Mouse (Mus musculus) heart, postnatal 36 days (tissue): ENCODE measurements around the gene Prok2. TPM values are rescaled to one million over a fixed set of nuclear protein-coding genes. Genes with fewer than 3 reads are reported as not detected.

Source experiments
- DNase-seq, 2 experiments: peaks; one replicate each; pipeline ENCODE4 v3.0.0; 2021 to 2022
- intact Hi-C: fragments of 180-260 bp; cut with DNase I; formaldehyde crosslinking; loops from one replicate; pipeline ENCODE4 v1.15.1; 2025
- total RNA-seq, 2 experiments: library from RNA; stranded (reverse); gene quantifications; 2 replicates each; pipeline ENCODE4 v1.2.3; 2021

The Prok2 gene
- total RNA-seq, 2 experiments from 2014 or later, result not detected

DNA sequence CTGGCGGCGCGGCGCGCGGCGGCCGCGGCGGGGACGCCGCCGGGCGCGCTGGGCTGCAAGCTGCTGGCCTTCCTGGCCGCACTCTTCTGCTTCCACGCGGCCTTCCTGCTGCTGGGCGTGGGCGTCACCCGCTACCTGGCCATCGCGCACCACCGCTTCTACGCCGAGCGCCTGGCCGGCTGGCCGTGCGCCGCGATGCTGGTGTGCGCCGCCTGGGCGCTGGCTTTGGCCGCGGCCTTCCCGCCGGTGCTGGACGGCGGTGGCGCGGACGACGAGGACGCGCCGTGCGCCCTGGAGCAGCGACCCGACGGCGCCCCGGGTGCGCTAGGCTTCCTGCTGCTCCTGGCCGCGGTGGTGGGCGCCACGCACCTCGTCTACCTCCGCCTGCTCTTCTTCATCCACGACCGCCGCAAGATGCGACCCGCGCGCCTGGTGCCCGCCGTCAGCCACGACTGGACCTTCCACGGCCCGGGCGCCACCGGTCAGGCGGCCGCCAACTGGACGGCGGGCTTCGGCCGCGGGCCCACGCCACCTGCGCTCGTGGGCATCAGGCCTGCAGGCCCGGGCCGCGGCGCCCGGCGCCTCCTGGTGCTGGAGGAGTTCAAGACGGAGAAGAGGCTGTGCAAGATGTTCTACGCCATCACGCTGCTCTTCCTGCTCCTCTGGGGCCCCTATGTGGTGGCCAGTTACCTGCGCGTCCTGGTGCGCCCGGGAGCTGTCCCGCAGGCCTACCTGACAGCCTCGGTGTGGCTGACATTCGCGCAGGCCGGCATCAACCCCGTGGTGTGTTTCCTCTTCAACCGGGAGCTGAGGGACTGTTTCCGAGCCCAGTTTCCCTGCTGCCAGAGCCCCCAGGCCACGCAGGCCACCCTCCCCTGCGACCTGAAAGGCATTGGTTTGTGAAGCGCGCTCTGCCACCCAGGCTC is 33.0 kb downstream of the Prok2 start:
- intact Hi-C loops, result no loop called here
- DNase-seq, result no peak

DNA sequence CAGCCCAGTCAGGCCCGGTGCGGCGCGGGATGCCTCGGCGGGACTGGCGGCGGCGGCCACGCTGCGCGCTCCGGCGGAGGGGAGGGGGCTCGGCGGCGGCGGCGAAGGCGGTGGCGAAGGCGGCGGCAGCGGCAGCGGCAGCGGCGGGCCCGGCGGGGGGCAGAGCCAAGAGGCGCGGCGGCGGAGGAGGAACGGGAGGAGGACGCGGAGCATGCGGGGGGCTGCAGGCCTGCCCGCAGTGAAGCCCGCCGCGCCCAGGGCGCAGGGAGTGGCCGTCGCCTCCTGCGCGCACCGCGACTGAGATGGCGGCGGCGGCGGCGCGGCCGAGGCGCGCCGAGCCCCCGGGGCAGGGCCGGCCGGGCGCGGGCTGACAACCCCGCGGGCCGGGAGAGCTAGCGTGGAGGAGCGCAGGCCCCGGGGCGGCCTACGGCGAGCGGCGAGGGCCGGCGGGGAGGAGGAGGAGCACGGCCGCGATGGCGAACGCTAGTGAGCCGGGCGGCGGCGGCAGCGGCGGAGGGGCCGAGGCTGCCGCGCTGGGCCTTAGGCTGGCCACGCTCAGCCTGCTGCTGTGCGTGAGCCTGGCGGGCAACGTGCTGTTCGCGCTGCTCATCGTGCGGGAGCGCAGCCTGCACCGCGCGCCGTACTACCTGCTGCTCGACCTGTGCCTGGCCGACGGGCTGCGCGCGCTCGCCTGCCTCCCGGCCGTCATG is 33.8 kb downstream of the Prok2 start, which contains the start of gene Gpr27:
Gpr27 (plus strand) TSS at position 474 of the 710 bp plus-strand sequence.
- DNase-seq, result peak; percentile 6 to 17
- intact Hi-C loops, result no loop called here

DNA sequence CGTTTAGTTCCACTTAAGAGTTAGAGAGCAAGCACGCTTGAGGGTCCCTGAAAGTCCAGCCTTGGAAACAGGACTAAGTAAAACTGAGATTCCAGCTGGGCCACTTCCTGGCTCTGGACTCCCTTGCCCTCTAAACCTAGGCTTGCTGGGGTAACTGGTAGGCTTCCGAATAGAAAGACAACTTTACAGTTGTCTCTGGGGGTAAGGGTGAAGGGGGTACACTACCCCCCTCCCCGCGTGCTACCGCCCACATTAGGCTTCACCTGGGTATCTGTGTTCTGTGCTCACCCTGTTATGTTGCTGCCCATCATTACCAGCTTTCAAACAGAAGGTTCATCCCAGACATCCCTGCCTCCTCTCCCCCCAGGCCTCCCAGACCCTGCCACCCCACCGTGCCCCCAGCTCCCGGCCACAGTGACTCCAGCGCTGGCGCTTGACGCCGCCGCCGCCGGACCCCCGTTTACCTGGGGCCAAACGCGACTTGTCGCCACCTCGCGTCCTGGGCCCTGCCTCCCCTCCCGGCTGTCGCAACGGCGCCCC is 34.5 kb downstream of the Prok2 start:
- intact Hi-C loops, result no loop called here
- DNase-seq, result no peak

DNA sequence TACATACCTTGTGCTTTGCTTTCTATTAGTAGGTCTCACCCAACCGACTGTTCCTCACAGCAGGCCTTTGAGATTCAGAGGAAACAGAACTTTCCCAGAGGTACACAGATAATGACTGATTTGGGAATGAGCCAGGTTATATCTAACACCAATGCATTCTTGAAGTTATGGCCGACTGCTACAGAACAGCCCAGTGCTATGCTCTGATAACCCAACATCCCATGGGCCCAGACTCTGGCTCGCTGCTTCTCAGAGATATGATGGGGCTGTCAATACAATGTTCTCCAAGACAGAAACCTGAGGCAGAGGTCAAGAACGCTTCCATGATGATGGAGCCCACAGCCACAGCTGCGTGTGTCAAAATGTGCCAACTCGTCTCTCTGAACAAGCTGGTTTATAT is 37.7 kb downstream of the Prok2 start:
- intact Hi-C loops, result no loop called here

DNA sequence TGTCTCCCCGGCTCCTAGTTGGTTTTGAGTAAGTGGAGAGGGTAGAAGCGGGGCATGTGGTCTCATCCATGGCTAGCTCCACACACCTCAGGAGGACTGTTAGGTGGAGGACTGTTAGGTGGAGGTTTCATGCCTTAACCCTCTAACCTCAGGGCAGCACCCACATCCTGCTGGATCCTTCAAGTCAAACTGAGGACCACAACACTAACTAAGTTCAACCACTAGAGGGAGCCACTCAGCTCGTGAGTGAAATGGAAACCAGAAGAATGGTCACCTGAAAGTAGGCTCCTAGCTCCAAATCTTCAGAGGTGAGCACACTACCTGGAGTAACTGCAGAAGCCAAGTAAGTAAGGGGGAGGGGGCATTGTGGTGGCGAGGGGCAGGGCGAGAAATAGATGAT is 41.3 kb downstream of the Prok2 start:
- intact Hi-C loops, result no loop called here
- no peak for DNase-seq

More for the DNA sequence above, 37.7 kb downstream of the Prok2 start:
- no peak for DNase-seq

DNA sequence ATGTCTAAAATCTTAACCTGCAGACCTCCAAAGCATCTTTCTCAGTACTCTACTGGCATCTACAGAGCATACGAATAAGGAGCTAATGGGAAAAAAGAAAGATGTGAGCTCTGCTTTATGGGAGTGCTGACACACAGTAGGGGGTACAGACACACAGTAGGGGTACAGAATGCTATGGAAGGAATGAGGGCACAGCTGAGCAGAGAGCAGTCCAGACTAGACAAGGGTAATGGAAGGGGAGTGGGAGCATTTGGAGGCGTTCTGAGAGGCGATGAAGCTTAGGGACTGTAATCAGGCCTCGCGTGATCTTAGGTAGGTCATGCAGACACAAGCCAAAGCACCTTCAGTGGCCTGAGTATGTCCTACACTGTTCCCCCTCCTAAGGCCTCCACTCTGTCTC is 42.2 kb downstream of the Prok2 start:
- no peak for DNase-seq
- intact Hi-C loops, result no loop called here

DNA sequence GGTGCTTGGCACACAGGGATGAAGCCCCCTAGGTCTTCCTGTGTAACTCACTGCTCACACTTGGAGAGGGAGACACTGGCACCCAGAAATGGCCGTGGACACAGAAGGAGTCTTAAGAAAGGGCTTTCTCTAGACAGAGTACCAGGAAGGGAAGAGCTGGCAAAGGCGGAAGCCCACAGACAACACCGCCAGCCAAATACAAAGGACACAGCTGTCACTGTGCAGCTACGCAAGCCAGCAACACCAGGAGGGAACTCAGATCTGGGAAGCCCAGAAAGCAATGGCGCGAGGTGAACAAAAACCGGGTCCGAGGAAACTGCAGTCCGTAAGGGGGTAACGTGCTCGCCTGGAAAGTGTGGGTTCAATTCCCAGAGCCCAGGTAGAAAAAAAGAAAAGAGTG is 48.1 kb downstream of the Prok2 start:
- intact Hi-C loops, result no loop called here
- DNase-seq, result no peak

DNA sequence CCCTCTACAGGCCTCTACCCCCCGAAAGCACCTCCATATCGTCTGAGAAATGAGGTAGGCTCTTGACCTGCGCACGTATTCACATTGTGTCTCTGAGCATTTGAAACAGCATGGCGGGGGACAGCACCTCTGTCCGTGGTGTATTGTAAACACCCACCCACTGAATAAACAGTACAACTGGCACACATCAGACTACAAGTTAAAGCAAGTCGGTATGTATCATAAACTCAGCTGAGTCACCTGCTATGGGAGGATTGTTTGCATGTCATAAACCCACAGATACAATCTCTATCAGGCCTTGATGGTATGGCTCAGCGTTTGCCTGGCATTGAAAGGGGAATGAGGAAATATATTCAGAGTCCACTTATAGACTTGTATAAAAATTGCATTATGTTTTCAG is 48.9 kb downstream of the Prok2 start:
- intact Hi-C loops, result no loop called here
- DNase-seq, result no peak

DNA sequence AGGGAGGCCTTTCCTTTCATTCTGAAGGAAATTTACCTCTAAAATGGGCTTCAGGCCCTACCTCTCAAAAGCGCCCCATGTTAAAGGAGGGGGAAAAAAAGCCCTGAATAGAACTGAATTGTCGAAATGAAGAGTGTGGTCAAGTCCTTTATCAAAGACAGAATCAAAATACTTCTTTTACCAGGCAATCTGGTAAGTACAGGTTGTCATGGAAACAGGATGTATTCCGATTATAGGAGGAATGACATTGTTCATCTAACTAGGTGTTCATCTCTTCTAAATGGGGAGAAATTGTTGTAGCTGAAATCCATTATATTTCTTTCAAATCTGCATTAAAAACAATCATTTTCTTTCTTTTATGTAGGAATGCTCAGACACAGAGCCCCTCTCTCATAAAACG is 51.7 kb downstream of the Prok2 start:
- DNase-seq, result no peak
- intact Hi-C loops, result no loop called here

DNA sequence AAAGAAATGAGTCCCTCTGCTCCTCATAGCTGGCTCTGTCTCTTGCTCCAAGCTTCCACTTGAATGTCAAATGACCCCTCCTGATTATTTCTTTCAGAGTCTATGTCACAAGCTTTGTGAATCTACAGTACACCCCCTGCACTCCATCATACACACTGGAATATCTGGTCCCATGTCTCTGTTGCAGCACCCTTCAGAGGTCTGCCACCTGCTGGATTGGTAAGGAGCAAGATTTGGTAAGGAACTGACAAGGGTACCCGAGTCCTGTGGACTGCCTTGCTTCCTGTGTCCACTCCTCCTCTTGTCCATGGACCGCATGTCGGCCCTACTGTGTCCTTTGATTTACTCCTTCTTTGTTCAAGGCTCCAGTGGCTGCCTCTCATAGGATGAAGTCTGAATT is 54.4 kb downstream of the Prok2 start:
- DNase-seq, result no peak
- intact Hi-C loops, result no loop called here

DNA sequence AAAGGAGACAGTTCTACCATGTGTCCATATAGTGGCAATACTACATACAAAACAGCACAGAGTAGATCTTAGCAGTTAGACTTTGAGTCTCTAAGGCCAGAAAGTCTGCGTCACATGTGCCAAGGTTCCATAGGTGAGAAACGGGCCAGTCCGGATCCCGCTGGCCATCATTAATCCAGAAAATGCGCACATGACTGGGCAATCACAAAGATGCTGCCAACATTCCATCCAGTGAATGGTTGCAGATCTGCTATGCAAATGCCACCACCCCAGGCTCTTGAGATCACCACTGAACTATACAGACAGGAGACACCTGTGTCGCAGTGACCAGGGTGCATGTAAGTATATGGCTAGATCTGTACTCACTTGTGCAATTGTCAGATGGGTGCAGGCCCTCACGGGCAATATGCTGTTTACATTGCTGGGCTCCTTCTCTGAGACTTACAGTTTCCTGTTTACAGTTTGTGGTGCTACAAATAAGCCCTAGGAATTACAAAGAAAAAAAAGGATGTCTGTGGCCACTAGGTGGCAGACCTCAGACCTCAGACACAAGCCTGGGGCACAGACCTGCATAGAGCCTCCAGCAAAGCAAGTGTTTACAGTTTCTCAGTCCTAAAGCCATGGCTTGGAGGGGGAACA is 55.6 kb downstream of the Prok2 start:
- intact Hi-C loops, result no loop called here
- DNase-seq, result peak; percentile 54 to 55

DNA sequence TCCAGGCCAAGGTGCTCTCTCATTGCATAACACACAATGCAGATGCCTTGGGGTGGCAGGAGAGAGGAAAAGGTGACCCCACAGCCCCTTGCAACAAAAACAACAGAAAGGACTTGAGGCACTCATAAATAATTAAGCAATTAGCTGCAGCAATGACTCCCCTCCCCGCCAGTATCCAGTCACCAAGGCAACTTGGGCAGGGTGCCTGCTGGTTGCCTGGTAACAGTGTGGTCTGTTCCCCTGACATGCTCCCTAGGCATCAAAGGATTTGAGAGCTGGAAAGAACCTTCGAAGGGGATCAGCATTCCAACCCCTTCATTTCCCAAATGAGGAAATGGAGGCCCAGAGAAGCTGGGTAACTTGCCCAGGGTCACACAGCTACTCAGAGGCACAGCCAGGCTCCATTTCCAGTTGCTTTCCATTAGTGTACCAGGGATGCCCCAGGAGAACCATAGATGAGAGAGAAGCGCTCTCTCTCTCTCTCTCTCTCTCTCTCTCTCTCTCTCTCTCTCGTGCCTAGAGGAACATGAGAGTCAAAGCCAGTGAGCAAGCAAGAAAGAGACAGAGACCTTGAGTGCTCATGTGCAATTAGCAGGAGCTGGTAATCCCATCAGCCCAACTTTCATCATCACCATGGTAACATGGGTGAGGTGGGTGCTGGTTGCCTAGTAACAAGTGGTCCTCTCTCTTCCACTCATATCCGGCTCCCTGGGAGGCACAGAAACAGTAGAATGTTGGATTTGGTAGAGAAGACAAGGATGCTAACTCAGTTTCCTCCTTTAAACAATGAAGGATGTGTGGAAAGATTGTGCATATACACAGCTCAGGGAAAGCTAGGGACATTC is 56.5 kb downstream of the Prok2 start:
- no peak for DNase-seq
- intact Hi-C loops, result loop anchor here (10.0 kb wide), 1 partner anchor 1205 kb away; no protein-coding TSS in a partner anchor

DNA sequence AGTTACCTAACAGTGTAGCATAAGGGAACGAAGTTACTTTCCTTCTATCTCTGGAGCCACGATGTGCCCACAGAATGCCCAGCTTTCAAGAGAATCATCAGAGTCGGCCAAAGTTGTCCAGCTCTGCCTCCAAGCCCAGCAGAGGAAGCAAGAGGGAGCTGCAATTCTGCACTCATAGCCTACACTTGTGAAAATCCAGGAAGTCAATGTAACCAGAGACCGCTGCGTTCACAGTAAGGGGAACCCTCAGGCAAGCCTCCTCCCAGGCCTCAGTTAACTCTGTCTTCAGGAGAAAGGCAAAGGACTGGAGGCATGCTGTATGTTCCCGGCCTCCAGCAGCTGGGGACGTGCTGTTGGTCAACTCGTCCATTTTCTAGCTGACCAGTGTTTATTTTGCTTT is 58.9 kb downstream of the Prok2 start:
- DNase-seq, result no peak
- intact Hi-C loops, result loop anchor here (10.0 kb wide), 1 partner anchor 1208 kb away; no protein-coding TSS in a partner anchor

DNA sequence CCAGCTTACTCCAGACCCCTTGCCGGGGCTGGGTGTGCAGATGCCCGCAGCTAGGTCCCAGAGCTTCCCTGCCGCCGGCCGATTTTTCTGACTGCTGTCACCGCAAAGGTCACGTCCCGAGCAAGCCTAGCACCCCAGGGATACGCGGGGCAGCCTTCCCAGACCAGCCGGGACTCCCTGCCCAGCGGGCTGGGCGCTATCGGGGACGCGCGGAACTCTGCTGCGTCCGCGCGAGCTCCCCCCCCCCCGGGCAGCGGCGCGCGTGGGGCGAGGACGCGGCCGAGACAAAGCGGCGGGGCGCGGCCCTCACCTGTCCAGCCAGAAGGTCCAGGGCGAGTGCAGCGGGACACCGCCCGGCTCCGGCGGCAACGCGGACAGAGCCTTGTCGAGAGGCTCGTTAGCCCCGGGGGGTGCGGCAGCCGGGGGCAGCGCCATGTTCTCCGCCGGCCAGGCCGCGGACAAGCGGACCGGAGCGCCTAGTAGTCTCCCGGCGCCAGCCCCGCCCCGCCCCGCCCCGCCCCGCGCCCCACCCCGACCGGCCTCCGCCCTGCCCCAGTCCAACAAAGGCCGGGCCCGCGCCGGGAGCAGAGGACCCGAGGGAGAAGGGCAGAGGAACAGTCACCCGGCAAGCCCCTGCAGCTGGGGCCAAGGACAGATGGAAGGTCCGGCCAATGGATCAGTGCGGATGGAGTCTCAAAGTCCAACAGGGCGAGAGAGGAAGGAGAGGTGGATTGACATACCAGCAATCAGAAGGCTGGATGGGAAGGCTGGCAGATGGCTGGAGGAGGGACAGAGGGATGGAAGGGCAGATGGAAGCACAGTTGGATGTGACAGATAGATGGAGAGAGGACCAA is 59.6 kb downstream of the Prok2 start, which contains the start of the genes Eif4e3 and Gm20696:
Eif4e3 (minus strand) TSS at position 454 of the 854 bp plus-strand sequence.
Gm20696 (minus strand) TSS at position 480 of the 854 bp plus-strand sequence.
- DNase-seq, result peak; percentile 69 to 79
- intact Hi-C loops, result loop anchor here (10.0 kb wide), 1 partner anchor 1208 kb away; no protein-coding TSS in a partner anchor

DNA sequence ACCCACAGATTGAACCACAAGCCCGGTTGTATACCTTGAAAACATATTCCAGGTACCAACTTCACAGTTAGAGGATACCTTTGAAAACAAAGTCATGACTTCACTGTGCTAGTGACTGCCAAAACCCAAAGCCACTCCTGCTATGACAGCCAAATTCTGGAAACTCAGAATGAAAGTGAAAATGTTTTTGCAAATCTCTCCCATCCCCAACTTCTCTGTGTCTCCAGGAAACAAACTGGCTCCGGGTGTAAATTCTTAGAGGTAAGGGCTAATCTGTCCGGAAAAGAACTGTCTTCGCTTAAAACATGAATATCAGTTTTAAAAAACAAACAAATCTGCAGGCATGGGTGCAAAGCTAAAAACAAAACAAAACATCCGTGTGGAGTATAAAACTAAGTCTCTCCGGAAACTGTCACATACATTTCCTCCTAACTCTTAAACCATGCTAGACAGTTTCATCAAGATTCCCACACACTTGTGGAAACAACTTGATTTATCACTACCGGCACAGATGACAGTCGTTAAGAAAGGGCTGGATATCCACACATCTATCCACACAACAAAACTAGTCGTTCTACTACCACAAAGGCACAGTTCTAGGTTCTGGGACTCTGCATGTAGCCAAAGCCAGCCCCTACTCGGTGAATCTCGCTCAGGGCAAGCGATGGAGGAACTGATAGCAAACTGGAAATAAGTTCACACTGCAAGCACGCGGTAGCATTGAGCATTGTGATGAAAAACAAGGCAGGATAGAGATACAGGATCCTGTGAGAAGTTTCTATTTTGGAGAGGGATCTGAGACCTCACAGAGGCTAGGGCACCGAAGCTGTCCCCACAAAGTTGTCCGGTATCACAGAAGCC is 60.5 kb downstream of the Prok2 start:
- intact Hi-C loops, result loop anchor here (10.0 kb wide), 1 partner anchor 1209 kb away; no protein-coding TSS in a partner anchor
- no peak for DNase-seq

DNA sequence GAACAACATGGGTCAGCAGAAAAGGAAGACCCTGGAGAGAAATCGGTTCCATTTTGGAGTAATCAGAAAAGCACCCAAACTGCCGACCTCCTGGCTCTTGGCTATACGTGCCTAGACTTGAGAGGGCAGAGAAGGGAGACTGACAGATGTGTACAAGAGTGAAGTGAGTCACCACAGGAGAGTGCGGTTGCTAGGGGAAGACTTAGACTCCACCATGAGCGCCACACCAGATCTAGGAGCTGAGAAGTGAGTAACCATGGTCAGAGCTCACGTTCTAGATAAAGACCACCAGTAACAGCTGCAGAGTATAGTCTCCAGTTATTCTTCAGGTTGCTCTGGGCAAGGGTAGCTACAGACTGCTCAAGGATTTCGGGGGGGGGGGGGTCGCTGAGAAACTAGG is 63.0 kb downstream of the Prok2 start:
- intact Hi-C loops, result loop anchor here (10.0 kb wide), 1 partner anchor 1212 kb away; no protein-coding TSS in a partner anchor
- DNase-seq, result no peak
